Mouse (Mus musculus): ENCODE measurements around the gene Kctd21. TPM values are rescaled to one million over a fixed set of nuclear protein-coding genes. Genes with fewer than 3 reads are reported as not detected.

Gene Kctd21
- total and polyA plus RNA-seq, 3 experiments, result 0.19 to 0.81 (median 0.46) TPM

GRCm38 (mm10) chr7:97298943-97299342 lies 33.2 kb upstream of the Kctd21 start:
- H3K4me3 ChIP-seq (replicated peaks in 1 of 3; ENCODE audit: low read depth in 2 of 3, low read length in 2 of 3, poor library complexity in 1 of 3), result no peak overlapping the region
- in situ Hi-C loops (cut with MboI; ENCODE audit: low pct_ligation_motif_present, low pct_unique_long_range_greater_than_20kb, low sequenced_read_pairs), result loop anchor here (10.0 kb wide), 2 partner anchors 214 to 324 kb away; partner anchors contain the start of gene Gab2
- TF ChIP-seq ZMIZ1 (IDR thresholded peaks at IDR 0.05; ENCODE audit: low read depth, low read length), result no peak
- TF ChIP-seq ZNF384 (IDR thresholded peaks at IDR 0.05; ENCODE audit: low read depth, low read length), result no peak
- TF ChIP-seq MEF2A (IDR thresholded peaks at IDR 0.05; ENCODE audit: borderline replicate concordance, low read depth, low read length), result no peak
- TF ChIP-seq USF2 (conservative IDR thresholded peaks at IDR 0.05; ENCODE audit: low read depth, low read length), result no peak
- no peak for TF ChIP-seq HCFC1 (IDR thresholded peaks at IDR 0.05; ENCODE audit: low read depth, low read length)
- no peak for TF ChIP-seq JUND (conservative IDR thresholded peaks at IDR 0.05; ENCODE audit: low read depth, low read length)
- TF ChIP-seq POLR2A (IDR thresholded peaks at IDR 0.05; ENCODE audit: low read depth, low read length), result no peak
- no peak for TF ChIP-seq CHD2 (IDR thresholded peaks at IDR 0.05; ENCODE audit: low read length)
- no peak for DNase-seq (ENCODE audit: extremely low read depth)
- no peaks in the 10 kb centered on the region for H3K79me2 ChIP-seq (replicated peaks; ENCODE audit: control insufficient read depth, extremely low read depth, insufficient read depth, poor library complexity, severe bottlenecking)
- peaks cover 10 to 27% of the 10 kb centered on the region in 2 experiments; a peak in 3 of 4 replicates for H3K4me1 ChIP-seq (ENCODE audit: control insufficient read depth in 1 of 2, insufficient read depth in 2 of 2)
- H3K9ac ChIP-seq (ENCODE audit: insufficient read depth, low read depth), result no peak overlapping the region
- no peak overlapping the region for H3K4me2 ChIP-seq (ENCODE audit: insufficient read depth, low read depth, poor library complexity, severe bottlenecking)
- H3K36me3 ChIP-seq (replicated peaks in 1 of 2; ENCODE audit: control insufficient read depth in 1 of 2, insufficient read depth in 1 of 2, low read length in 1 of 2), result no peaks in the 10 kb centered on the region
- dilution Hi-C loops (cut with MboI; ENCODE audit: extremely low pct_ligation_motif_present, extremely low pct_unique_long_range_greater_than_20kb, low sequenced_read_pairs), result no loop called here
- no peaks in the 10 kb centered on the region for H3K27me3 ChIP-seq (replicated peaks)
- H3K27ac ChIP-seq (ENCODE audit: insufficient read depth, low read depth), result no peak overlapping the region
- H3K9me3 ChIP-seq (replicated peaks; ENCODE audit: low read length), result no peaks in the 10 kb centered on the region

- no peaks in the 10 kb centered on the region for H3K9me3 ChIP-seq (replicated peaks; ENCODE audit: low read length)
- H3K79me2 ChIP-seq (replicated peaks; ENCODE audit: control insufficient read depth, extremely low read depth, insufficient read depth, poor library complexity, severe bottlenecking), result no peaks in the 10 kb centered on the region
- H3K4me1 ChIP-seq (ENCODE audit: control insufficient read depth in 1 of 2, insufficient read depth in 2 of 2), result peaks cover 10 to 27% of the 10 kb centered on the region in 2 experiments; a peak in 3 of 4 replicates
- no peak overlapping the region for H3K4me3 ChIP-seq (replicated peaks in 1 of 3; ENCODE audit: low read depth in 2 of 3, low read length in 2 of 3, poor library complexity in 1 of 3)
- DNase-seq (ENCODE audit: extremely low read depth), result no peak
- TF ChIP-seq MYC (IDR thresholded peaks at IDR 0.05; ENCODE audit: low read depth, low read length) (no peak), USF1 (IDR thresholded peaks at IDR 0.05; ENCODE audit: low read depth, low read length) (no peak), CHD1 (IDR thresholded peaks at IDR 0.05; ENCODE audit: low read depth, low read length) (no peak), POLR2AphosphoS2 (IDR thresholded peaks at IDR 0.05; ENCODE audit: low read depth, low read length) (no peak), NRF1 (IDR thresholded peaks at IDR 0.05; ENCODE audit: low read depth, low read length) (no peak), ZMIZ1 (IDR thresholded peaks at IDR 0.05; ENCODE audit: low read depth, low read length) (no peak), BHLHE40 (IDR thresholded peaks at IDR 0.05; ENCODE audit: low read depth, low read length) (no peak), RCOR1 (conservative IDR thresholded peaks at IDR 0.05; ENCODE audit: low read depth, low read length) (no peak)
- H3K36me3 ChIP-seq (replicated peaks in 1 of 2; ENCODE audit: control insufficient read depth in 1 of 2, insufficient read depth in 1 of 2, low read length in 1 of 2), result no peaks in the 10 kb centered on the region
- in situ Hi-C loops (cut with MboI; ENCODE audit: low pct_ligation_motif_present, low pct_unique_long_range_greater_than_20kb, low sequenced_read_pairs), result no loop called here
- H3K27ac ChIP-seq (ENCODE audit: insufficient read depth, low read depth), result no peak overlapping the region
- no peaks in the 10 kb centered on the region for H3K27me3 ChIP-seq (replicated peaks)
- dilution Hi-C loops (cut with MboI; ENCODE audit: extremely low pct_ligation_motif_present, extremely low pct_unique_long_range_greater_than_20kb, low sequenced_read_pairs), result no loop called here
- H3K4me2 ChIP-seq (ENCODE audit: insufficient read depth, low read depth, poor library complexity, severe bottlenecking), result no peak overlapping the region
- H3K9ac ChIP-seq (ENCODE audit: insufficient read depth, low read depth), result no peak overlapping the region; the same call in 1 of the 2 replicates
These were observed 31.2 kb upstream of the Kctd21 start for GRCm38 (mm10) chr7:97300914-97301313.
